Mouse (Mus musculus): ENCODE results near the gene Agbl5.

DNA sequence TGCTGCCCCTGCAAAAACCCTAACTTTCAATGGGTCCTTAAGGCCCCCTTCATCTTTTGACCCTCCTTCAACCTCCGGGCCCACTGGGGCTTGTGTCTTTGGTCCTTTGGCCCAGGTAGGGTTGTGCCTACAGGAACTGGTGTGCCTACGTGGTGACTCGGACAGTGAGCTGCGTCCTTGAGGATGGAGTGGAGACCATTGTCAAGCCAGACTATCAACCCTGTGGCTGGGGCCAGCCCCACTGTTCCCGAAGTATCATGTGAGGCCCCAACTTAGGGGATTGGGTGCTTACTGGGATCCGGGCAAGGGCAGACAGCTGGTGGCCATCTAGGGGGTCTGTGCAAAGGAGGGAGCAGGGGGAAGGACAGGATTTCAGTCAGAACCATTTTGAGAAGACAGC, 26.4 kb downstream of the Agbl5 start:
- no peak for TF ChIP-seq CTCF (IDR thresholded peaks at IDR 0.05; ENCODE audit: low read depth, low read length)
- TF ChIP-seq POLR2A (IDR thresholded peaks at IDR 0.05; ENCODE audit: borderline replicate concordance, low read depth, low read length), result no peak
